Mouse (Mus musculus) thymus, adult 2 months (tissue): ENCODE data around the gene Dolpp1. TPM values are rescaled to one million over a fixed set of nuclear protein-coding genes. Genes with fewer than 3 reads are reported as not detected.
A peak's percentile ranks its signal among the peaks of the same experiment; 100 is the strongest.

Source experiments
- DNase-seq: peaks from one replicate; pipeline ENCODE4 v3.0.0; 2021
- H3K27ac ChIP-seq: fragments of 200-500 bp; 2 replicates; pipeline ENCODE4 v1.5.1; 2012; ENCODE audit warnings: low read length, control low read depth; ENCODE audit not compliant: control insufficient read depth, insufficient read depth
- H3K27me3 ChIP-seq: fragments of 200-500 bp; 2 replicates; pipeline ENCODE4 v1.6.1; 2012; ENCODE audit warnings: mild to moderate bottlenecking, low read length, moderate library complexity, mixed read lengths; ENCODE audit not compliant: control insufficient read depth, insufficient read depth
- H3K36me3 ChIP-seq: fragments of 200-500 bp; 2 replicates; pipeline ENCODE4 v1.6.1; 2012; ENCODE audit warnings: mild to moderate bottlenecking, low read length, moderate library complexity; ENCODE audit not compliant: control insufficient read depth, insufficient read depth
- H3K4me1 ChIP-seq: fragments of 200-500 bp; replicated peaks from 2 replicates; pipeline ENCODE4 v1.6.1; 2012; ENCODE audit warnings: low read length; ENCODE audit not compliant: control insufficient read depth, insufficient read depth
- H3K4me3 ChIP-seq: fragments of 200-500 bp; 2 replicates; pipeline ENCODE4 v1.5.1; 2012; ENCODE audit warnings: mild to moderate bottlenecking, low read length, control low read depth, moderate library complexity; ENCODE audit not compliant: control insufficient read depth, insufficient read depth
- CTCF ChIP-seq: fragments of 200-500 bp; IDR thresholded peaks from 2 replicates; pipeline ENCODE4 v1.5.1; 2012; ENCODE audit warnings: mild to moderate bottlenecking, control low read depth, low read length, moderate library complexity, borderline replicate concordance; ENCODE audit not compliant: control insufficient read depth, poor library complexity, insufficient read depth; ENCODE audit errors: extremely low read depth
- POLR2A ChIP-seq: fragments of 200-500 bp; IDR thresholded peaks from 2 replicates; pipeline ENCODE4 v1.6.1; 2012; ENCODE audit warnings: mild to moderate bottlenecking, low read length, control low read depth, moderate library complexity; ENCODE audit not compliant: control insufficient read depth, poor library complexity, insufficient read depth; ENCODE audit errors: extremely low read depth
- WGBS: fragments of 180-500 bp; shearing (Covaris S2); methylation state at CpG from one replicate; pipeline ENCODE4 v1.1.7; 2018; 5-methylcytosine and 5-hydroxymethylcytosine counted together
- polyA plus RNA-seq: library from polyadenylated mRNA; depleted of rRNA; stranded (reverse); fragments of >200 nt; gene quantifications from 2 replicates; pipeline ENCODE4 v1.2.3, GENCODE M21; 2012

Dolpp1 gene
- polyA plus RNA-seq, 1 experiment: 98.9 TPM

DNA sequence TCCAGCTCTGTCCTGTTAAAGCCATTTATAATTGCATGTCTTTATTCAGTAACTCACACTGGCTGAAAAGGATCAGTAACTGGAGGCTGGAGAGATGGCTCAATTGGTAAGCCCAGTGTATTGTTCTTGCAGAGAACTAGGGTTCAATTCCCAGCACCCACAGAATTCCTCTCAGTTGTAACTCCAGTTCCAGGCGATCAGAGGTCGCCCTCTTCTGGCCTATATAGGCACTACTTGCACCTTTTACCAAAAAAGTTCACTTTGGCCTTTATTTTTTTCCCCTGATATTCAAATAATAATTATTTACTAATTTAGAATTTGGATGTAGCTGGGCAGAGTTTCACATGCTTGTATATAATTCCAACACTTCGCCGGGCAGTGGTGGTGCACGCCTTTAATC is 29.2 kb upstream of the Dolpp1 start:
- TF ChIP-seq POLR2A: no peak
- TF ChIP-seq CTCF: no peak
- Histone ChIP-seq H3K4me1 (peaks cover 17% of the 10 kb centered on the region), H3K27ac (no peak overlapping the region), H3K36me3 (no peaks in the 10 kb centered on the region), H3K4me3 (no peak overlapping the region), H3K27me3 (no peaks in the 10 kb centered on the region)
- WGBS: 86% methylated on average over 5 of the region's 5 CpGs
- no peak for DNase-seq

GRCm38 (mm10) chr2:30363773-30364650 is 28.0 kb upstream of the Dolpp1 start, which contains the start of gene Miga2:
Gene Miga2 (plus strand): TSS chr2:30364233.
- Histone ChIP-seq H3K4me1 (peaks cover 8% of the 10 kb centered on the region), H3K4me3 (peak within 1 kb of the TSS; percentile 65), H3K27me3 (no peaks in the 10 kb centered on the region), H3K27ac (no peak within 1 kb of the TSS), H3K36me3 (peaks cover 5% of the 10 kb centered on the region; the same call in 1 of the 2 replicates)
- WGBS: under 1% methylated on average over 54 of the region's 54 CpGs
- peak; percentile 98 for DNase-seq
- TF ChIP-seq POLR2A: 0 out of 2 replicates have a peak, but pooled peaks have one; percentile 29
- TF ChIP-seq CTCF: peak; percentile 51; the same call in 1 of the 2 replicates

DNA sequence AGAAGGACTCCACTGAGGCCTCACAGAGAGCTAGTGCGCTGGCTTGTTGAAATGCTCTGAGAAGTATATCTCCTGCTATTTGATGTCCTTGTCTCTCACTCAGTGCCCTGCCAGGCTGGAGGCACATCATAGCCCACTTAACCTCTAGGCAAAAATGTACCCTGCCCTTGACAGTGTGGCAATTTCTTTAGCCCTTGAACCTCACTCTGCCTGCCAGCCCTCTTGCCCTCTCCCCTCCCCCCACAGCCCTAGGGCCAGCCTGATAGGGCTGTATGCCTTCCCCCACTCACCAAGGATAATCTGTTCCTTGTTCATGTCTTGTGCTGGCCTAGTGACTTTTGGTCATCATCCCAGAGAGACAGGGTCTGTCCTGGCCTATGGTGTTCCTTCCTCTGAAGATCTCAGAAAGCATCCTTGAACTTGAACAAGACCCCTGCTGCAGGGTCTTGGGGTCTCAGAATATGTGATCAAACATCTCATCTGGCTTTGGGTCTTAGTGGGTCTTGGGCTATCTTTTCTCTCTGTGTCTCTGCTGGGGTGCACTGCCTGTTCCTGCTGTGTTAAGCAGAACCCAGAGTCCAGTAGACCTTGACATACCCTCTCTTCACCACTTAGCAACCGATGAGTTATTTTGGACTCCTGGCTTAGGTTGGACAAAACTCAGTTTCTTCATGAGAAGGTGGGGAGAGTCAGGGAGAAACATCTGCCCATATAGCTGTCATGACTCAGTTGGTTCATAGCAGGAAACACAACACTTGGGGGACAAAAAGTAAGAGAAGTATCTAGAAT is 26.6 kb upstream of the Dolpp1 start:
- peaks cover 6% of the 10 kb centered on the region; the same call in 1 of the 2 replicates for H3K36me3 ChIP-seq
- no peak for DNase-seq
- 95% methylated on average over 2 of the region's 2 CpGs for WGBS
- TF ChIP-seq CTCF (no peak), POLR2A (no peak)
- H3K4me3 ChIP-seq: no peak overlapping the region
- H3K27ac ChIP-seq: no peak overlapping the region
- peaks cover 8% of the 10 kb centered on the region for H3K4me1 ChIP-seq
- H3K27me3 ChIP-seq: no peaks in the 10 kb centered on the region

DNA sequence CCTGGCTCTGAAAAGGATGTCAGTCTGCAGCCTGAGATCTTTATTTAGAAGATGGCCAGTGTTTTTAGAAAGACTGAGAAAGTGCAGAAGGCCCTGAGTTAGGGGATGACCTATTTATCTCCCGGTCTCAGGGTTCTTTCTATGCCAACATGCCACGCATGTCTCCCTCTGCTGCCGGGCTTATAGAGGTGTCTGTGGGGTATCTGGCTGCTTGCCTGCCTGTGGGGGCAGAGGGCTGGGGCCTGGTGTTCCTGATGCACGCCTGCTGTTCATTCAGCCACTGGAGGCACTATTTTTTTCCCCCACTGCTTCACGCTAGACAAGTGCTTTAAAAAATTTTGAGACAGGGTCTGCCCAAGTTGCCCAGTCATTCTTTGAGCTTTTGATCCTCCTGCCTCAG is 25.9 kb upstream of the Dolpp1 start:
- peaks cover 8% of the 10 kb centered on the region for H3K4me1 ChIP-seq
- H3K27me3 ChIP-seq: no peaks in the 10 kb centered on the region
- 67% methylated on average over 5 of the region's 5 CpGs for WGBS
- no peak for TF ChIP-seq CTCF
- TF ChIP-seq POLR2A: no peak
- H3K4me3 ChIP-seq: no peak overlapping the region
- peaks cover 6% of the 10 kb centered on the region; the same call in 1 of the 2 replicates for H3K36me3 ChIP-seq
- H3K27ac ChIP-seq: no peak overlapping the region
- DNase-seq: no peak

GRCm38 (mm10) chr2:30371544-30371943 is 20.5 kb upstream of the Dolpp1 start:
- no peaks in the 10 kb centered on the region for H3K4me1 ChIP-seq
- no peak overlapping the region for H3K4me3 ChIP-seq
- TF ChIP-seq CTCF: no peak
- TF ChIP-seq POLR2A: no peak
- no peak overlapping the region for H3K27ac ChIP-seq
- WGBS: over 99% methylated on average over 8 of the region's 8 CpGs
- DNase-seq: no peak
- H3K27me3 ChIP-seq: no peaks in the 10 kb centered on the region
- H3K36me3 ChIP-seq: peaks cover 6% of the 10 kb centered on the region; the same call in 1 of the 2 replicates

GRCm38 (mm10) chr2:30372726-30373125 is 19.3 kb upstream of the Dolpp1 start:
- peaks cover 6% of the 10 kb centered on the region; the same call in 1 of the 2 replicates for H3K36me3 ChIP-seq
- no peak overlapping the region for H3K27ac ChIP-seq
- H3K4me3 ChIP-seq: no peak overlapping the region
- H3K27me3 ChIP-seq: no peaks in the 10 kb centered on the region
- H3K4me1 ChIP-seq: no peaks in the 10 kb centered on the region
- DNase-seq: no peak
- TF ChIP-seq POLR2A: no peak
- TF ChIP-seq CTCF: no peak
- WGBS: 97% methylated on average over 5 of the region's 5 CpGs
